Mouse (Mus musculus) lung, embryonic 15.5 days (tissue): ENCODE results near the gene Chrne. TPM values are rescaled to one million over a fixed set of nuclear protein-coding genes. Genes with fewer than 3 reads are reported as not detected.

Source experiments
- ATAC-seq: fragments of 200-750 bp; cut with Nextera tagmentation; 2 replicates; pipeline ENCODE4 v1.8.0; 2017; ENCODE audit warnings: moderate number of reproducible peaks, borderline replicate concordance; ENCODE audit not compliant: low FRiP score, low TSS enrichment; ENCODE audit errors: extremely low read depth
- H3K27ac ChIP-seq: fragments of 300-500 bp; sonication (generic); 2 replicates; pipeline ENCODE4 v1.5.1; 2015; ENCODE audit warnings: moderate library complexity, mild to moderate bottlenecking, inconsistent platforms
- H3K27me3 ChIP-seq: fragments of 300-500 bp; sonication (generic); 2 replicates; pipeline ENCODE4 v1.6.1; 2015; ENCODE audit warnings: inconsistent platforms
- H3K36me3 ChIP-seq: fragments of 300-500 bp; sonication (generic); 2 replicates; pipeline ENCODE4 v1.6.1; 2015; ENCODE audit warnings: inconsistent platforms
- H3K4me1 ChIP-seq: fragments of 300-500 bp; sonication (generic); 2 replicates; pipeline ENCODE4 v1.6.1; 2015; ENCODE audit warnings: inconsistent platforms
- H3K4me2 ChIP-seq: fragments of 300-500 bp; sonication (generic); 2 replicates; pipeline ENCODE4 v1.6.1; 2015; ENCODE audit warnings: inconsistent platforms, mild to moderate bottlenecking, moderate library complexity
- H3K4me3 ChIP-seq: fragments of 300-500 bp; sonication (generic); 2 replicates; pipeline ENCODE4 v1.5.1; 2015; ENCODE audit warnings: mild to moderate bottlenecking, inconsistent platforms
- H3K9ac ChIP-seq: fragments of 300-500 bp; sonication (generic); 2 replicates; pipeline ENCODE4 v1.6.1; 2015; ENCODE audit warnings: inconsistent platforms
- H3K9me3 ChIP-seq: fragments of 300-500 bp; sonication (generic); 2 replicates; pipeline ENCODE4 v1.6.1; 2016; ENCODE audit warnings: inconsistent platforms
- WGBS: fragments of 180-500 bp; shearing (Covaris S2); methylation state at CpG from one replicate; pipeline ENCODE4 v1.1.7; 2015; 5-methylcytosine and 5-hydroxymethylcytosine counted together
- polyA plus RNA-seq: library from polyadenylated mRNA; unstranded; fragments of >200 nt; fragmentation: Nextera tagmentation; extraction: Ambion mirVana; gene quantifications from 2 replicates; pipeline ENCODE4 v1.2.1, GENCODE M21; 2015

The Chrne gene
- polyA plus RNA-seq, 1 experiment from 2014 or later = not detected

- no peaks in the 10 kb centered on the region; the same call in 1 of the 2 replicates for H3K4me1 ChIP-seq
- H3K27me3 ChIP-seq = no peaks in the 10 kb centered on the region
- no peaks in the 10 kb centered on the region for H3K9me3 ChIP-seq
- H3K36me3 ChIP-seq = peaks cover 15% of the 10 kb centered on the region
- 65% methylated on average over 4 of the region's 4 CpGs for WGBS
- no peak overlapping the region for H3K27ac ChIP-seq
- no peak overlapping the region for H3K4me3 ChIP-seq
- no peak overlapping the region for H3K9ac ChIP-seq
- no peak overlapping the region for H3K4me2 ChIP-seq
- ATAC-seq = no peak
Observed at GRCm38 (mm10) chr11:70596094-70596493, 22.9 kb downstream of the Chrne start.

GRCm38 (mm10) chr11:70595638-70596037, 23.4 kb downstream of the Chrne start:
- Histone ChIP-seq H3K9me3 (no peaks in the 10 kb centered on the region), H3K4me1 (no peaks in the 10 kb centered on the region; the same call in 1 of the 2 replicates), H3K27ac (no peak overlapping the region), H3K4me3 (no peak overlapping the region), H3K36me3 (peaks cover 15% of the 10 kb centered on the region), H3K9ac (no peak overlapping the region), H3K27me3 (no peaks in the 10 kb centered on the region), H3K4me2 (no peak overlapping the region)
- no peak for ATAC-seq
- 53% methylated on average over 2 of the region's 2 CpGs for WGBS

DNA sequence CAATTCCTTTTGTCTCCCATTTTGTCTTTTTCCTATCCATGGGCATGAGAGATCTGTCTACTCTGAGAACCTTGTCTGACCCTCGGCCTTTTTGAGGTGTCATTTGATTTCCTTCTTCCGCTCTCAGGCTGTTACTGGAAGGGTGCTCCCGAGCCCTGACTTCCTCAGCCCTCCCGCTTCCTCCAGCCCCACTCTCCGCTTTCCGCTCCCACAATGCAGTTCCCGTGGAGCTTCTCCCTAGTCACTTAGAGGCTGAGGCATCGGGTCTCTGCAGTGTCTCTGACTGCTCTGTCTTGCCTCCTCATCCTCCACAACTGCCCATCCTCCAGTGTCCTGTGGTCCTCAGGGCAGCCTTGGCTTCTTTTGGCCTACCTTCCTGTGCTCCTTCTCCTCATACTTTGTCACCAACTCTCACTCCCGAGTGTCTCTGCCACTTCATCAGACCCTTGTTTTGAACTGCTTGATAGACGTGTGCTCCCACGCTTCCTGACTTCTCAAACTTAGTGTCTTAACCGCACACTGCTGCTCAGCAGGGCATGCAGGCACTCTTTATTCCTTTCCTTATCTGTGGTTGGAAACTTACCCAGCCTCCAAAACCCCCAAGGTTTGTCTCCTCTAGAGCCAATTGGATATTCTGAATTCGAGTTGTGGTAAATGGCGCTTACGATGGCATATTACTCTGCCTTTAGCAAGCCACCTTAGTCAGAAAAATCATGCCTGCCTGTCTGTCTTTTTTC, 24.6 kb downstream of the Chrne start:
- H3K4me2 ChIP-seq = no peak overlapping the region
- peaks cover 15% of the 10 kb centered on the region for H3K36me3 ChIP-seq
- no peak for ATAC-seq
- no peak overlapping the region for H3K4me3 ChIP-seq
- H3K4me1 ChIP-seq = no peaks in the 10 kb centered on the region; the same call in 1 of the 2 replicates
- H3K27ac ChIP-seq = peak overlapping the region; percentile 21; the same call in 1 of the 2 replicates
- H3K9me3 ChIP-seq = no peaks in the 10 kb centered on the region
- 53% methylated on average over 15 of the region's 15 CpGs for WGBS
- H3K9ac ChIP-seq = no peak overlapping the region
- H3K27me3 ChIP-seq = no peaks in the 10 kb centered on the region

DNA sequence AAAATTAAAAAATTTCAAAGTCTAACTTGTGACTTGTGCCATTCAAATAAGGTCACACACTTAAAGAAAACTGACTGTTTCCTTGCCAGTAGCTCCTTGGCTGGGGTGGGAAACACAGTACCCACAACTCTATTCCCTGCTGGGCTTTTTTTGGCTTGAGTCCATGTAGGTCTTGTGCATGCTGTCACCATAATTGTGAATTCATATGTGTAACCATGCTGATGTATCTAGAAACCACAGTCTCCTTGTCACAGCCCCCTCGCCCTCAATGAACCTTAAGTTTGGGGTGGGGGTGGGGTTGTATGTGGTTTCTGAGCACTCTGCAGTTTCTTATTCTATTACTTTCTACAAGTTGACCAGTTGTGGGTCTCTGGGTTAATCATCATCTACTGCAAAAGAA, 27.3 kb downstream of the Chrne start:
- 78% methylated on average over 1 of the region's 1 CpGs for WGBS
- no peaks in the 10 kb centered on the region for H3K27me3 ChIP-seq

DNA sequence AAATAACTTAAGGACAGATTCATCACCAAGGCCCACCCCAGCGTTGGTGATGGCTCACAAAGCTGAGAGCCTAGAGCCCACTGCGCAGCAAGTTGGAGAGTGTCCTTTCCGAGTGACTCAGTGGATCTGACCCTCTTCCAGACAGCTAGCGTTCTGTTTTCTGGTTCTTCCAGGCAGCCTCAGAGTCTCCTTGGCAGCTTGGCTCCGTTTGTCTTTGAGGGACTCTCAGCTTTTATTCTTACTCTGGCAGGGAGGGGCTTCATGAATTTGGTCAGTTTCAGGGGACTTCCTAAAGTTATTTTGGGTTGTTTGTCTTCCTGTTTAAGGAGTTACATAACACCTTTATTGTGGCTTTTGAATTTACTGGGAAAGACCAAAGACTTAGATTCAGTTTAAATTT, 32.1 kb downstream of the Chrne start:
- ATAC-seq = no peak
- Histone ChIP-seq H3K27me3 (no peaks in the 10 kb centered on the region), H3K4me1 (peaks cover 46% of the 10 kb centered on the region), H3K4me2 (no peak overlapping the region), H3K9ac (no peak overlapping the region), H3K4me3 (no peak overlapping the region), H3K9me3 (no peaks in the 10 kb centered on the region), H3K36me3 (no peaks in the 10 kb centered on the region), H3K27ac (no peak overlapping the region)
- WGBS = 73% methylated on average over 5 of the region's 5 CpGs

More for the DNA sequence above, 27.3 kb downstream of the Chrne start:
- ATAC-seq = no peak
- Histone ChIP-seq H3K4me1 (peaks cover 3% of the 10 kb centered on the region; the same call in 1 of the 2 replicates), H3K4me3 (no peak overlapping the region), H3K27ac (no peak overlapping the region), H3K9ac (no peak overlapping the region), H3K9me3 (no peaks in the 10 kb centered on the region), H3K36me3 (no peaks in the 10 kb centered on the region), H3K4me2 (no peak overlapping the region)

DNA sequence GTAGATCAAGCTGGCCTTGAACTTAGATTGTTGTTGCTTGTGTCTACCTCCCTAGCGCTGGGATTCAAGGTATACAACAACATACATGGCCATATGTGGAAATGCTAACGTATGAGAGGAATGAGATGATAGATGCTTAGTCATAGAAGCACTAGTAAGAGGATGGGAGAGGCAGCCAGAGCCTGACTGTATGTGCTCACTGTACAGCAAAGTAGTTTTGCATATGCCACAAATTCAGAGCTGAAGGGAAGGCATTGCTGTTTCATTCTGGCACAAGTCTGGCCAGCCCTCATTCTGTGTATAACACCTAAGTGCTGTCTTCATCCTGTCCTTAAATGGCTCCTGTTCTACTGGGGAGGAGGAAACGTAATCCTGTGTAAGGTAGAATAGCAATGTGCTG, 32.8 kb downstream of the Chrne start:
- ATAC-seq = no peak
- no peak overlapping the region for H3K9ac ChIP-seq
- H3K4me2 ChIP-seq = no peak overlapping the region
- H3K27ac ChIP-seq = no peak overlapping the region
- H3K4me1 ChIP-seq = peaks cover 47% of the 10 kb centered on the region
- H3K27me3 ChIP-seq = no peaks in the 10 kb centered on the region
- H3K4me3 ChIP-seq = no peak overlapping the region
- 84% methylated on average over 3 of the region's 3 CpGs for WGBS
- no peaks in the 10 kb centered on the region for H3K9me3 ChIP-seq
- no peaks in the 10 kb centered on the region for H3K36me3 ChIP-seq

- no peak overlapping the region for H3K4me3 ChIP-seq
- H3K27ac ChIP-seq = peak overlapping the region; percentile 27; the same call in 1 of the 2 replicates
- H3K27me3 ChIP-seq = no peaks in the 10 kb centered on the region
- no peaks in the 10 kb centered on the region for H3K9me3 ChIP-seq
- H3K36me3 ChIP-seq = no peaks in the 10 kb centered on the region
- WGBS = 37% methylated on average over 7 of the region's 7 CpGs
- peaks cover 47% of the 10 kb centered on the region for H3K4me1 ChIP-seq
- no peak overlapping the region; the same call in 1 of the 2 replicates for H3K4me2 ChIP-seq
- no peak for ATAC-seq
- H3K9ac ChIP-seq = no peak overlapping the region
Observed at GRCm38 (mm10) chr11:70585457-70585856, 33.6 kb downstream of the Chrne start.

- 85% methylated on average over 7 of the region's 7 CpGs for WGBS
- H3K4me1 ChIP-seq = peaks cover 63% of the 10 kb centered on the region
- peak overlapping the region; percentile 25 for H3K27ac ChIP-seq
- H3K9ac ChIP-seq = no peak overlapping the region
- no peaks in the 10 kb centered on the region for H3K9me3 ChIP-seq
- no peak overlapping the region for H3K4me2 ChIP-seq
- H3K4me3 ChIP-seq = no peak overlapping the region
- no peaks in the 10 kb centered on the region for H3K36me3 ChIP-seq
- H3K27me3 ChIP-seq = no peaks in the 10 kb centered on the region
- ATAC-seq = no peak
Observed at GRCm38 (mm10) chr11:70583775-70584174, 35.2 kb downstream of the Chrne start.

- H3K4me1 ChIP-seq = peaks cover 67% of the 10 kb centered on the region
- WGBS = 36% methylated on average over 6 of the region's 6 CpGs
- H3K4me3 ChIP-seq = no peak overlapping the region
- no peaks in the 10 kb centered on the region for H3K36me3 ChIP-seq
- H3K4me2 ChIP-seq = no peak overlapping the region
- H3K9ac ChIP-seq = no peak overlapping the region
- no peaks in the 10 kb centered on the region for H3K27me3 ChIP-seq
- ATAC-seq = no peak
- no peaks in the 10 kb centered on the region for H3K9me3 ChIP-seq
- peak overlapping the region; percentile 49 for H3K27ac ChIP-seq
Observed at GRCm38 (mm10) chr11:70583022-70583714, 35.8 kb downstream of the Chrne start.

DNA sequence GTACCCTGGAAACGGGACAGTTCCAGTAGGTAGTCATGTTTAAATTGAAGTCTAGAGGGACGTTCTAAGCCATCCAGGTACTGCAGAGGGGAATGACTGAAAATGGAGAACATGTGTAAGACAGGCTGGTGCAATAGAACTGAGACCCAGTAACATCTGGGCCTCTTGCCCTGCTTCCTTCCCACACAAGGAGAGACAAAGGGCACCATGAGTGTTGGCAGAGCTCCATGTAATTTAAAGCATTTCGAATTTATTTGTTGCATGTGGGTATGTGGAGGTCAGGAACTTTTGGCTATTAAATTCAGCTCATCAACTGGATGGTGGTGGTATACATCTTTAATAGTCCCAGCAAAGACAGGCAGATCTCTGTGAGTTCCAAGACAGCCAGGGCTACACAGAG, 36.8 kb downstream of the Chrne start:
- Histone ChIP-seq H3K4me1 (peaks cover 77% of the 10 kb centered on the region), H3K27me3 (no peaks in the 10 kb centered on the region), H3K4me3 (no peak overlapping the region), H3K9ac (no peak overlapping the region), H3K27ac (0 out of 2 replicates have a peak overlapping the region, but pooled peaks have one; percentile 4), H3K4me2 (no peak overlapping the region), H3K9me3 (no peaks in the 10 kb centered on the region), H3K36me3 (no peaks in the 10 kb centered on the region)
- ATAC-seq = no peak
- 39% methylated on average over 3 of the region's 3 CpGs for WGBS

DNA sequence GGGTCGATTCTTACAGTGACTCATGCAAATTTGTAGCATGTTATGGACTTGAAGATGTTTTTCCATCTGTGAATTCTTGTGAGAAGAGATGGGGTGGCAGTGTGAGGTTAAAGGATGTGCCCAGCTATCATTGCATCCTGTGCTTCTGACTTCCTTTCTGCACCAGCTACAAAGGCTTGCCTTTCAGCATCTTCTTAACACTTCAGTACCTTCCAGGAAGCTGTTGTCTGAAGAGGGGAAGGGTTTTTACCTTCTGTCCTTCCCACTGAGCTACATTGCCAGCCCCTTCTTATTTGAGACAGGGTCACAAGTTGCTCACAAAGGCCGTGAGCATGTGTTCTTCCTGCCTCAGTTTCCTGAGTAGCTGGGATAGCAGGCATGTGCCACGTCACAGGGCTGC, 38.1 kb downstream of the Chrne start:
- ATAC-seq = no peak
- no peak overlapping the region for H3K9ac ChIP-seq
- H3K4me3 ChIP-seq = no peak overlapping the region
- H3K9me3 ChIP-seq = no peaks in the 10 kb centered on the region
- peak overlapping the region; percentile 16; the same call in 1 of the 2 replicates for H3K27ac ChIP-seq
- peaks cover 70% of the 10 kb centered on the region for H3K4me1 ChIP-seq
- H3K4me2 ChIP-seq = no peak overlapping the region
- no peaks in the 10 kb centered on the region for H3K27me3 ChIP-seq
- H3K36me3 ChIP-seq = no peaks in the 10 kb centered on the region
- WGBS = 72% methylated on average over 3 of the region's 3 CpGs

- H3K27ac ChIP-seq = peak overlapping the region; percentile 43; the same call in 1 of the 2 replicates
Observed at GRCm38 (mm10) chr11:70580358-70580720, 38.7 kb downstream of the Chrne start.

More at GRCm38 (mm10) chr11:70580358-70580720, 38.7 kb downstream of the Chrne start:
- ATAC-seq = no peak
- 47% methylated on average over 5 of the region's 5 CpGs for WGBS
- Histone ChIP-seq H3K4me1 (peaks cover 66% of the 10 kb centered on the region), H3K9me3 (no peaks in the 10 kb centered on the region), H3K27me3 (no peaks in the 10 kb centered on the region), H3K9ac (no peak overlapping the region), H3K4me3 (no peak overlapping the region), H3K4me2 (no peak overlapping the region), H3K36me3 (no peaks in the 10 kb centered on the region)
